Mouse (Mus musculus) adrenal gland, adult 10 weeks (tissue): ENCODE data around the gene Grhpr. TPM values are rescaled to one million over a fixed set of nuclear protein-coding genes. Genes with fewer than 3 reads are reported as not detected.

ENCODE experiments used
- polyA plus RNA-seq: library from polyadenylated mRNA; stranded (reverse); fragments of 350-450 nt; fragmentation: Illumina TruSeq; extraction: RNeasy Lipid Tissue Mini Kit (QIAGEN cat#74804); gene quantifications from one replicate; pipeline ENCODE4 v1.2.3, GENCODE M21; 2014; ENCODE audit warnings: low read depth, low replicate concordance

Grhpr gene
- polyA plus RNA-seq: 8.4 TPM

DNA sequence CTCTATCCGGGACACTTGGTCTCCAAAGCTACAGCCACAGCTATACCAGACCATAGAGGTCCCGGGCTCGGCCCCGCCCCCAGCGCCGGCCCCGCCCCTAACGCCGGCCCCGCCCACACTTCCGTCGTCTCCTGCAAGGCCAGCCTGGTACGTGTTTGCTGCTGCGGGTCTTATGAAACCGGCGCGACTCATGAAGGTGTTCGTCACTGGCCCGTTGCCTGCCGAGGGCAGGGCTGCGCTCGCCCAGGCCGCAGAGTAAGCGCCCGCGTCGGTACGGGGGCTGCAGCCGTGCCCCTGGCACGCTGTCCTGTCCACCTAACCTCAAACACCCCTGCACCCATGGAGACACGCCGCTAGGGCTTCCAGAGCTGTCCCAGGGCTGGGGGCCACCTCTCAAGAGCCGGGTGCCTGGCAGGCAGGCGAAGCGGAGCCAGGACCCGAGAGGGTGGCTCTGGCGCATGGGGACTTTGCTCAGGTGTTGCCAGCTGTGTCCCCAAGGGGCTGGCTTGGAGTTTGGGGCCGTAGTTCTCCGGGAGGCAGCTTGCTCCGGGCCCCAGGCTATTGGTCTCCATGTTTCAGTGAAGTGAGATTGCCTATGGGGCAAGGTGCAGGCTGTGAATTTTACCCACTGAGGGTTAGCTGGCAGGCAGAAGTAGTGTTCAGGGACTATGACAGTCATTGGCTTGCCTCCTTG is at the start of gene Grhpr:
Gene Grhpr, plus strand, starts transcription at position 116 of the 694 bp plus-strand sequence.

DNA sequence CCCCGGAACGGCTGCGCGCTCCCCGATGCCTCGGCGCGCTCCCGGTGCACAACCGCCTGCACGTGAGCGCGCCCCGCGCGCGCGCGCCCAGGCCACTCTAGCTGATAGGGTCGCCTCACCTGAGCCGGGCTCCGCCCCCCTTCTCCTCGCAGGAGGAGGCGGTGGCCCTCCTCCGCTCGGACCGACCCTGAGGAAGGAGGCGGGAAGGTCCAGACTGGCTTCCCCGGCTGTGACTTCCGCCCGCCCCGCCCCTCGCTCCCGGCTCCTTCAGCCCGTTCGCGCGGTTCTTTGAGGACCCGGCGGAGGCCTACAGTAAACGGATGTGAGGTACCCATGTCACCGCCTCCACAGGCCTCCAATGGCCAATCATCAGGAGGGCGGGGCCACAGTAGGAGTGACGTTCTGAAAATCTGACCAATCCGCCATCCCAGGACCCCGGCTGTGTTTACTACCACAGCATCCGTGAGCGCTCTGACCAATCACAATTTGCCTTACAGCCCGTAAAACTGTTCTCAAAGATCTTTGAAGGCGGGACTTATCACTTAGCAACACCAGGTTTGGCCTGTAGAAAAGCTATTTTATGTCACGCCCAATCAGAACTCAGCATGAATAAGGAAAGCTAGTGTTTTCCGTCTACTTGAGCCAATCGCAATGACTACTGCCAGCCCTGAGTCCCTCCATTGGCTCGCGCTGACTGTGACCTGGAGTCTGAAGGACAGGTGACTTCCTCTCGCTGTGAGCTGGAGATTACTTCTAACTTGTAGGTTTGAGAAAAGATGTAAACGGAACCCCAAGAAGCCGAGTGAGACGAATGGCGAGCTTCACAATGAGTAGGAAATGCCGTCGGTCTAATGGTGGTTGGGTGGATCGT is 31.1 kb downstream of the Grhpr start, which contains the start of gene Zbtb5:
Gene Zbtb5, minus strand, starts transcription at position 308 of the 871 bp plus-strand sequence.

DNA sequence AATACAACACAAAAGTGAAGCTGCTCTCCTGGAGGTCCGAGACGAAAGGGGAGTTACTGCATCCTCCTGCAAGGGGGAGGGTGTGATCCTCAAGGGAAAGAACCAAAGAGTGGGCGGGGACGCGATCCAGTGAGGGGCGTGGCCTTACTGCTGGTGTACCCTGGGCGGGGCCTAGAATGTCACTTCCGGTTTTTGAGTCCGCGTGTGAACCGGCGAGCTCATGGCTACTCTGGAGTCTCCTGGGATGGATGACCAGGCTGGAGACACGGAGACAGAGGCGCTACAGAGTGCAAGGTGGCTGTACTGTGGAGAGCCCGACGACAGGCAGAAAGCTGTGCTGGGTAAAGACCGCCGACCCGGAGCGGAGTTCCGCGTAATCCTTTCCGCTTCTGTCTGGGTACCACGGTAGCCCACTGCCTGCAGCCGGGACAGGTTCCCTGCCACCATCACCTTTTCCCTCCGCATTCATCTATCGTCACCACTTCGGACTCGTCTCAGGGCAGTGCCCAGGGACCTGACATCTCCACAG is 37.3 kb downstream of the Grhpr start, which contains the start of gene Polr1e:
Gene Polr1e, plus strand, starts transcription at position 132 of the 529 bp plus-strand sequence.

Other genes starting within 250 kb of the Grhpr start
- 103 TPM for gene Zcchc7, start 225.5 kb upstream of the Grhpr start, polyA plus RNA-seq
- 7.6 TPM for gene Zbtb5, start 31.0 kb downstream of the Grhpr start, polyA plus RNA-seq
- gene Polr1e, start 37.2 kb downstream of the Grhpr start, polyA plus RNA-seq: 17.4 TPM
- 5.1 TPM for gene Fbxo10, start 103.2 kb downstream of the Grhpr start, polyA plus RNA-seq
- 73.7 TPM for gene Tomm5, start 126.7 kb downstream of the Grhpr start, polyA plus RNA-seq
- gene Frmpd1, start 203.5 kb downstream of the Grhpr start, polyA plus RNA-seq: 1.1 TPM